Mouse (Mus musculus): ENCODE measurements around the gene 1700028K03Rik. TPM values are rescaled to one million over a fixed set of nuclear protein-coding genes. Genes with fewer than 3 reads are reported as not detected.

Gene 1700028K03Rik
- total RNA-seq (2021), result not detected

GRCm38 (mm10) chr5:107534581-107534980 lies at the start of gene 1700028K03Rik:
Gene 1700028K03Rik, plus strand, starts transcription at chr5:107534709.
- intact Hi-C loops (cut with DNase I), result no loop called here
- no peak for DNase-seq

DNA sequence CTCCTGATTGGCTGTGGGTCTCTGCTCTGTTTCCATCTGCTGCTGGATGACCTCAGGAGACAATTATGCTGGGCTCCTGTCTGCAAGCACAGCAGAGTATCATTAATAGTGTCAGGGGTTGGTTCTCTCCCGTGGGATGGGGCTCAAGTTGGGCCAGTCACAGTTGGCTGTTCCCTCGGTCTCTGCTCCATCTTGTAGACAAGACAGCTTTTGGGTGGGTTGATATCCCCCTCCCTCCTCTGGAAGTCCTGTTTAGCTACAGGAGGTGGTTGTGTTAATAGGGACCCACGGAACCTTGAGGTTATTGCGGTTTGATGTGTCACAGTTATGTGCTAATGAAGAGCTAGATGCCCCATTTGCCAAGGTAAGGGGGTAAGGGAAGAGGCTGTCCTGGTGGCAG lies 45.5 kb upstream of the 1700028K03Rik start:
- intact Hi-C loops (cut with DNase I), result no loop called here
- no peak for DNase-seq

- intact Hi-C loops (cut with DNase I), result no loop called here
- no peak for DNase-seq
Measured at GRCm38 (mm10) chr5:107491036-107491435, 43.5 kb upstream of the 1700028K03Rik start.

DNA sequence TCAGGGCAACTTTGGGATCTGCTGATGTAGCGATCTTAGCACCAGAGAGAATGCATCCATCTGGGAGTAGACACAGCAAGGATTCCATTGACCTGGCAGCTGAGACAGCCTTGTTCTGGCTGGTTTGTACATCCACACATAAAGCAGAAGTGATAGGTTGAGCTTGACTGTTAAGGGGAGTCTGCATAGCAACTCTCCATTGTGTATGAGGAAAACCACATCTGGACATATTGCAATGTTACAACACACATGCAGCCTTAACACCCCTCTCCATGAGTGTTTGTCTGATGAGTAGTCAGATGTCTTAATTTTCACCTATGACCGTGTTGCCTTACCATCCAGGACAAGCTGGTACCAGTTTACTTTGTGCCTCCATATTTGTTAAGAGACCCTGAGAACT lies 42.0 kb upstream of the 1700028K03Rik start:
- intact Hi-C loops (cut with DNase I), result no loop called here
- DNase-seq, result no peak

DNA sequence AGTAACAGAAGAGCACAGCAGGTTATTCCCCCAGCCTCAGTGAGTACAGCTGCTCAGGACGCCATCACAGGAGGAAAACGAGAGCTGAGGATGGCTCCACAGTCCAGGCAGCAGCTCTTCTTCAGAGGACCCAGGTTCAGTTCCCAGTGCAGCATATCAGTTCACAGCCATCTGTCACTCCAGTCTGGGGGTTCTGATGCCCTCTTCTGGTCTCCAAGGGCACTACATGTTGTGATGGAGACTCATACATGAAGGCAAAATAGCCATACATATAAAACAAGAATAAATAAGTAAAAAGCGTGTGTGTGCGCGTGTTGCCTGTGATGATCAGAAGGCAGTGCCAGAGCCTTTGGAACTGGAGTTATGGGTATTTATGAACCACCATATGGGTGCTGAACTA lies 39.8 kb upstream of the 1700028K03Rik start:
- intact Hi-C loops (cut with DNase I), result no loop called here
- DNase-seq, result no peak

DNA sequence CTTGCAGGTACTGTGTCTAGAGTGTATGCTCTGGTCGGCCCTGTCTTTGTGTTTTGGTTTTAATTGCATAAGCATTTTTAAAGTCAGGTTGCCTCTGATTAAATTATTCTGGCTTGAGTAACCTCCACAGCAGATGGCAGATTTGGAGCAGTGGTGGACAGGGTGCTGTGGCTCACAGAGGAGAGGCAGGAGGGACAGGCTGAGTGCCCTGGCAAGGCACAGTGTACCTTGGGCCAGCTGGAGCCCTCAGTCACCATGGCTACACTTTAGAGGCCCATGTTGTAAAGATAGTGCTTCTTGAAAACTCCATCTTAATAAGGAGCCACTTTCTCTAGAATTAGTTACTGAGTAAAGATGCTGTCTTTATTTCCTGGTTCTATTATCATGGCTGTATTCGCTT lies 38.5 kb upstream of the 1700028K03Rik start:
- intact Hi-C loops (cut with DNase I), result no loop called here
- DNase-seq, result no peak

DNA sequence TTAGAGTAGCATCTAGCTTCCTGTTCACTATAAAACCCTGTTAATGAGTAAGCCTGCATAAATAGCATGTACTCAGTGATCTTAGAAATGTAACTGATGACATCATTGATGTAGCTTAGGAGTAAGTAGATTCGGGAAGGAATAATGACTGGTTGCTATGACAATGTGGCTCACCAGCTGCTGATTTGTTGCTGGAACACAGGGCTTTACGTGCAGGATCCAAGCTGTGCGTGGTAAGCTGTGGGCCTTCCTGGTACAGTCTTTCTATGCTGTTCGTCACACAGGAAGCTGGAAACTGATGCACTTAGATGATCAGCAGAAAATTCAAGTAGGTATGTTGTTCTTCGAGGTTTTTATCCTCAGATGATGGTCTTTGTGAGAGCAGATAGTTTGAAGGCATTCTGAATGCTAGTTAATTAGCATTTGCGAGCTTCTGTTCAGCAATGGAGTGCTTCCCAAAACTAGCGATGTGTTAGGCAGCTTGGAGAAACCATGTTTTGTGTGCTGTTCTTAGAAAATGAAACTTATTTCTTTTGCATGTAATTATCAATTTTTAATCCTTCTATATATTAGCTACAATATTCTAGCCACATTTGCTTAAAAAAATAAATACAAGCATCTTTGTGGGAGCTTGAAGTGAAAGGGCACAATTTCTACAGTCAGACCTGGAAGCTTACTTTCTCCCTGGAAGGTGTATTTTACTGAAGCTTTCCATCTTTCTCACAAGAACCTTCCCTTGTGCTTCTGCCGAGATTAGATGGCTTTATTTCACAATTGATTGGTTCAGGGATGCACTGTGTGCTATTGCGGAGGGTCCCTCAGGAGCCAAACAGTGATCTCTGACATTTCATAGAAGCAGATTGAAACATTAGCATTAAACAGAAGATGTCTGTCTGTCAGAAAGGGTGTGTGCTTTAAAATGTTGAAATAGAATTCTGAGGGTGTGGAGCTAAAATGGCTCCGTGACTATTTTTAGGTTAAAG lies 36.7 kb upstream of the 1700028K03Rik start:
- intact Hi-C loops (cut with DNase I), result no loop called here
- DNase-seq, result no peak

DNA sequence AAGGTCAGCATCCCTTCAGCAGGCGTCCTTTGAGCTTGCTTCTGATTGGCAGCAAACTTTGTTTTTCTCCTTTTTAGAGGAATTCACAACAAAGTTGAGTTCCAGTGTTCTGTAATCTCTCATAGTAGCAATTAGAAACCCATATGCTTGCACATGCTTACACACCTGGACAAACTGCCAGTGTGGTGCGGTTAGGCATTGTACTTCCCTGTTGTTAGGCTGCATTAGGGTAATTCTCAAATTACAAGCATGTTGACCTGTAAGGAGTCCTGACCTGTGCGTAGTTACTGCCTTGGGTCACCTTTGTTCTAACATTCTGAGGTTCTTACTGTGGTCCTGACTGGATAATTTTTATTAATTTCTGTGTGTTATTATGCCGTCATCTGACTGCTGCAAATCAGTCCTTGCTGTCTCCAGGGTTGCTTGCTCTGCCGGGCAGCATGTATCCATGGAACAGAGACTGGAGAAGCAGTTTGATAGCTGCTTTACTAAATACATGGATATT lies 35.7 kb upstream of the 1700028K03Rik start:
- no peak for DNase-seq
- intact Hi-C loops (cut with DNase I), result no loop called here

GRCm38 (mm10) chr5:107499891-107500535 lies 34.5 kb upstream of the 1700028K03Rik start:
- no peak for DNase-seq
- intact Hi-C loops (cut with DNase I), result no loop called here

DNA sequence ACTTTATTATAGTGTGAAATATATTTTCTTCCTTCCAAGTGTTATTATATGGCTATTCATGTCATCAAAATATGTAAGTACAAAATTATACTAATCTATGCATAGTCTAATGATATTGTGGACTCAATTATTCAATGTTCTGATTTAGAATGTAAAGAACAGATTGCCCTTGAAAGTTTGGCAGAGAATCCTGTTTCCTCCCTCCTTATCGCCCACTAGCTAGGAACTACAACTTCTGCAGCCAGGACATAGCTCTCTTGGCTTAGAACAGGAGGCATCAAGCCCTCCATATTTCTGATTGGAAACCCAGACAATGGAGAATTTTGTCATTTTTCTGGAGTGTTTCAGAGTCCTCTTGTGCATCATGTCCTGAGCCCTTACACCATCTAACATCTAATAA lies 33.8 kb upstream of the 1700028K03Rik start:
- intact Hi-C loops (cut with DNase I), result no loop called here
- DNase-seq, result no peak

- DNase-seq, result no peak
- intact Hi-C loops (cut with DNase I), result no loop called here
Measured at GRCm38 (mm10) chr5:107507321-107507720, 27.2 kb upstream of the 1700028K03Rik start, which contains the start of gene Gm42669. Gene Gm42669, plus strand, starts transcription at chr5:107507621.

GRCm38 (mm10) chr5:107510503-107510902 lies 24.0 kb upstream of the 1700028K03Rik start:
- intact Hi-C loops (cut with DNase I), result loop anchor here (5.0 kb wide), 1 partner anchor 648 kb away; no protein-coding TSS in a partner anchor
- no peak for DNase-seq

- intact Hi-C loops (cut with DNase I), result loop anchor here (5.0 kb wide), 1 partner anchor 649 kb away; no protein-coding TSS in a partner anchor
- no peak for DNase-seq
Measured at GRCm38 (mm10) chr5:107511326-107511725, 23.2 kb upstream of the 1700028K03Rik start.

DNA sequence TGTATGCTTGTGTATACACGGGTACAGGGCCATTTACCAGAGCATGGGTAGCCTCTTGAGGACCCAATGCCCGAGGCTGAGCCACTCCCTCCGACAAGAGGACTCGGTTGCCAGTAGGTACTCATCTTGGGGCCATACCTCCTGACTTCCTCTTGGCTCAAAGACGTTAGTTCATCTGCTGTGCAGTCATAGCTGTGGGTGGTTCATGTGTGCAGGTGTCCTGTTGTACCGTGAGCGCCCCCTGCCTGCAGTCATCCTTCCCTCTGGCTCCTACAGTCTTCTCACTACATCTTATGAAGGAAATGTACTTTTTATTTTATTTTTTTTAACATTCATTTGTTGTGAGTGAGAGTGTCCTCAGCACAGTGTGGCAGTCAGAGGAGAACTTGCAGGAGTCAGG lies 20.9 kb upstream of the 1700028K03Rik start:
- DNase-seq, result peak; percentile 7 to 41
- intact Hi-C loops (cut with DNase I), result loop anchor here (5.0 kb wide), 1 partner anchor 651 kb away; no protein-coding TSS in a partner anchor

DNA sequence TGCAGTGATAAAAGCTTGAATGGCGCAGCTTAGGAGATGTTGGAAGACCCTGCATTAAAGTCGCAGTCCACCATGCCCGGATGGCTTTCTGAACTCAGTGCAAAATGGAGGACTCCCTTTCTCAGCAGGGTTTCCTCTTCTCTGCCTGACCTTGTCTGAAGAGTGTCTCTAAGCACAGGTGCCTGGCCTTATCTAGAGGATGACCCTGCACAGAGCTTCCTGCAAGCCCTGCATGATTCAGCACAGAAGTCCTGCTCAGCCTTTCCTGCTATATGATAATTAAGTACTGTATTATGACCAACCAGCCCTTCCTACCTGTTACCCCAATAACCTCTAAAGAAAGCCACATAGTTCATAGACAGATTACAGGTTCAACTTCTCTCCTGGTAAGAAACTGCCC lies 19.1 kb upstream of the 1700028K03Rik start:
- intact Hi-C loops (cut with DNase I), result no loop called here
- DNase-seq, result no peak

GRCm38 (mm10) chr5:107516087-107516486 lies 18.4 kb upstream of the 1700028K03Rik start:
- DNase-seq, result no peak
- intact Hi-C loops (cut with DNase I), result no loop called here

DNA sequence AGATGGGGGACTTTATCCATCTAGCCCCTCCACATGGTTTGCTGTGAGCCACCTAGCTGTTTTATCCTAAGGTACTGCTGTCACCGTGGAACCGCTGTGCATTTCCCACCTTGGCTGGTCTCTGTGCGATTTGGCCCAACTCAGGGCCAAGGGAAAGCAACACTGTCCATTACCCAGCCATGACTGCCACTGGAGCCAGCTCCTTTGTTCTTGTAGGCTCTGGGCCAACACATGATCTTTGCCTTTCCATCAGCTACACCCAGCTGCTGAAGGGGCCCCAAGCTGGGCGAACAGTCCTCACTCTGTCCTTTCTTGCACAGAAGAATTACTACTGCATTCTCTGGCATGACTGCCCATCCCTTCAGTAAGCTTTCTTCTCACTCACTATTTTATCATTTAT lies 15.9 kb upstream of the 1700028K03Rik start:
- no peak for DNase-seq
- intact Hi-C loops (cut with DNase I), result no loop called here

DNA sequence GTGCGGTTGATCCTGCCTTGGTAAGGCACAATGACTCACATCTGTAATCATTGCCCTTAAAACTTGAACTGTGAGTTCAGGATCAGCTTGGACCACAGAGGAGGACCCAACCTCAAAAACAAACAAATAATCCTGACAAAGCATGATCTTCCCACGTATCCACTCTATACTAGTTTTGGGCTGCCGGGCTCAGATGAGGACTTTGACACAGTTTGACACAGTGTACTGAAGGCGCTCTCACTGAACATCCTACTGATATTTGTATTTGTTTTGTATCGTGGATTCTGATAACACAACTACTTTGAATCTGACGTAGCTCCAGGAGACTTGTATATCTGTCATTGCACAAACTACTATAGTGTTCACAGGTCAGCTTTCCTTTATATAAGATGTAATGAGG lies 13.1 kb upstream of the 1700028K03Rik start:
- DNase-seq, result no peak
- intact Hi-C loops (cut with DNase I), result no loop called here

DNA sequence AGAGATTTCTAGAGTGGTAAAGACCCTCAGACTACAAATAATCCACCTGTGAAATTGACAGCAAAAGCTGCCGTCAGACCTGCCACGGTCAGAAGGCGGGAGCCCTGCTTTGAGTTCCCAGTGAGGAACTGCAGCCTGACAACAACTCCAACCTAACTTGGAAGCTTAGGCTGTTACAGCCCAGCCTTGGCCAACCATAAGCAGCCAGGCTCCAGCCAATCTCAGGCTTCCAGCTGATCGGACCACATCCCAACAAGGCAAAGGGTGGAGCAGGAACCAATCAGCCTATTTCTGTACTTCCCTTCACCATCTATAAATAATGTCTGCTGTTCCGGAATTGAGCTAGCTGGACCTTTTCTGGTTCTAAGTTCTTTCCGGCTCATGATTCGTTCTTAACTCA lies 12.6 kb upstream of the 1700028K03Rik start:
- peak; percentile 13 to 15 for DNase-seq
- intact Hi-C loops (cut with DNase I), result no loop called here

- DNase-seq, result no peak
- intact Hi-C loops (cut with DNase I), result no loop called here
Measured at GRCm38 (mm10) chr5:107524281-107524680, 10.2 kb upstream of the 1700028K03Rik start.

GRCm38 (mm10) chr5:107528856-107529255 lies 5.7 kb upstream of the 1700028K03Rik start:
- intact Hi-C loops (cut with DNase I), result no loop called here

More at GRCm38 (mm10) chr5:107528856-107529255, 5.7 kb upstream of the 1700028K03Rik start:
- DNase-seq, result no peak
